Mouse (Mus musculus) kidney, embryonic 16.5 days (tissue): ENCODE data around the gene Cars2. TPM values are rescaled to one million over a fixed set of nuclear protein-coding genes. Genes with fewer than 3 reads are reported as not detected.

Experiments used
- ATAC-seq: fragments of 200-750 bp; cut with Nextera tagmentation; 2 replicates; pipeline ENCODE4 v1.8.0; 2017; ENCODE audit warnings: moderate TSS enrichment; ENCODE audit not compliant: low FRiP score, low TSS enrichment
- H3K27ac ChIP-seq: fragments of 300-500 bp; sonication (generic); 2 replicates; pipeline ENCODE4 v1.5.1; 2014; ENCODE audit warnings: low read length
- H3K27me3 ChIP-seq: fragments of 300-500 bp; sonication (generic); 2 replicates; pipeline ENCODE4 v1.6.1; 2014; ENCODE audit warnings: low read length, control low read depth, mixed read lengths; ENCODE audit not compliant: insufficient read depth
- H3K36me3 ChIP-seq: fragments of 300-500 bp; sonication (generic); 2 replicates; pipeline ENCODE4 v1.6.1; 2014; ENCODE audit warnings: low read length, control low read depth, mixed read lengths; ENCODE audit not compliant: insufficient read depth
- H3K4me1 ChIP-seq: fragments of 300-500 bp; sonication (generic); 2 replicates; pipeline ENCODE4 v1.6.1; 2014; ENCODE audit warnings: low read length, control low read depth, mixed read lengths; ENCODE audit not compliant: insufficient read depth
- H3K4me2 ChIP-seq: fragments of 300-500 bp; sonication (generic); replicated peaks from 2 replicates; pipeline ENCODE4 v1.6.1; 2014; ENCODE audit warnings: low read depth, low read length
- H3K4me3 ChIP-seq: fragments of 300-500 bp; sonication (generic); 2 replicates; pipeline ENCODE4 v1.5.1; 2014; ENCODE audit warnings: mild to moderate bottlenecking, low read length
- H3K9ac ChIP-seq: fragments of 300-500 bp; sonication (generic); replicated peaks from 2 replicates; pipeline ENCODE4 v1.6.1; 2014; ENCODE audit warnings: low read length
- H3K9me3 ChIP-seq: fragments of 300-500 bp; sonication (generic); 2 replicates; pipeline ENCODE4 v1.6.1; 2016; ENCODE audit warnings: low read length, control low read depth
- WGBS: fragments of 180-500 bp; shearing (Covaris S2); extraction: QIAGEN DNeasy Blood & Tissue Kit; methylation state at CpG from one replicate; pipeline ENCODE4 v1.1.7; 2014; 5-methylcytosine and 5-hydroxymethylcytosine counted together
- polyA plus RNA-seq: library from polyadenylated mRNA; unstranded; fragments of >200 nt; fragmentation: Nextera tagmentation; extraction: Ambion mirVana; gene quantifications from 2 replicates; pipeline ENCODE4 v1.2.1, GENCODE M21; 2015

Gene Cars2
- polyA plus RNA-seq, 1 experiment from 2014 or later: 27.0 TPM

DNA sequence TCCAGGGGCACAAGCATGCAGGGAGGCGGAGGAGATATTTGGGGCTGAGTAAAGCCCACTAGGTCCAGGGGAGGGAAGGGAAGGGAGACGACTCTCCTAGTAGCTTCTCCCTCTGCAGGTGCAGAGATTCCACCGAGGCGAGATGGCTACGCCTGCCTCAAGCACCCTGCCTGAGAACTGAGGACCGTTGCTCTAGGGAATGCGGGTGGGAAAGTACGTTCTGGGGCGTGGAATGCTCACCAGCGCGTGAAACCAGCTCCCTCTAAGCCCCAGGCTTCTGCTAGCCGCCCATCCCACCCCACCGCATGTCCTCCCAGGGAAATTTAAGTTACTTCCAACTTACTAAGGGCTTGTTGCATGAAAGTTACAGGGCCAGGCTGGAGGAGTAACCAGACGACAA lies 71.0 kb downstream of the Cars2 start:
- Histone ChIP-seq H3K36me3 (no peaks in the 10 kb centered on the region), H3K27ac (peak overlapping the region; percentile 87), H3K4me1 (peaks cover 47% of the 10 kb centered on the region), H3K4me2 (peak overlapping the region; percentile 97), H3K9me3 (no peaks in the 10 kb centered on the region), H3K27me3 (peaks cover 10% of the 10 kb centered on the region; the same call in 1 of the 2 replicates), H3K9ac (0 out of 2 replicates have a peak overlapping the region, but pooled peaks have one; percentile 28), H3K4me3 (peak overlapping the region; percentile 71)
- WGBS: 8% methylated on average over 14 of the region's 14 CpGs
- 0 out of 2 replicates have a peak, but pooled peaks have one; percentile 17 for ATAC-seq

DNA sequence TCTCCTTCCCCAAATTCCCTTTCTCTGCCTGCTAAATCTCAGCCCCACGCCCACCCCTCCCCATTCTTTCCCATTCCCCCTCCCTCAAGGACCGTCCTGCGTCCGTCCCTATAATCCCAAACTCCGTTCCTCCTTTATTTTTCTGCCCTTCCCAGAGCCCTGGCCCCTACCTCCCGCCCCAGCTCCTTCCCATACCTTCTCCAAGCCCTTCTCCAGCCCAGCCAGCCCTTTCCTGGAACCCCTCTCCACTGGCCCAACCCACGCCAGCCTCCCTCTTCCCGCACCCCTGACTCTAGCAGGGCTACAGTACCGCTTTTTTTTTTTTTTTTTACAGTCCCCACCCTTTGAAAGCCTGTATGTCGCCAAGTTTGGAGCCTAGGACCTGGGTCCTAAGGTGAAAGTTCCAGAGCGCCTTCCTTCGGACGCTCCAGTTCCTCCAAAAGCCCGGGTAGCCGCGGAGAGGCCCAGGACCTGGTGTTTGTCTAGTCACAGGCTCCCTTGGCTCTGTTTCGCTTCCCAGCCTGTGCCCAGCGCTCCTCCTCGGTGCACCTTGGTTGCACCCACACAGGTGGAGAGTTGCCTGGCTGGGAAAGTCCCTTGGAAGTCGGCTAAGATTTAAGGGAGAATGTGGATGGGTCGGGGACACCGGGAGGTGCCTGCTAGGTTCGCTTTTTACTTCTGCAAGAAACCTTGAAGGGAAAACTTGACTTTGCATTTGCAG lies 71.6 kb downstream of the Cars2 start:
- H3K9me3 ChIP-seq: no peaks in the 10 kb centered on the region
- 3% methylated on average over 23 of the region's 23 CpGs for WGBS
- H3K27me3 ChIP-seq: peaks cover 10% of the 10 kb centered on the region; the same call in 1 of the 2 replicates
- peak overlapping the region; percentile 97 for H3K4me2 ChIP-seq
- H3K9ac ChIP-seq: peak overlapping the region; percentile 66
- peak overlapping the region; percentile 87 for H3K27ac ChIP-seq
- peaks cover 54% of the 10 kb centered on the region for H3K4me1 ChIP-seq
- peak; percentile 22 for ATAC-seq
- no peaks in the 10 kb centered on the region for H3K36me3 ChIP-seq
- H3K4me3 ChIP-seq: peak overlapping the region; percentile 71

- H3K36me3 ChIP-seq: no peaks in the 10 kb centered on the region
Measured at GRCm38 (mm10) chr8:11477811-11478761, 72.5 kb downstream of the Cars2 start, which contains the start of gene Rab20. TSS of gene Rab20 (minus strand) at chr8:11478710.

DNA sequence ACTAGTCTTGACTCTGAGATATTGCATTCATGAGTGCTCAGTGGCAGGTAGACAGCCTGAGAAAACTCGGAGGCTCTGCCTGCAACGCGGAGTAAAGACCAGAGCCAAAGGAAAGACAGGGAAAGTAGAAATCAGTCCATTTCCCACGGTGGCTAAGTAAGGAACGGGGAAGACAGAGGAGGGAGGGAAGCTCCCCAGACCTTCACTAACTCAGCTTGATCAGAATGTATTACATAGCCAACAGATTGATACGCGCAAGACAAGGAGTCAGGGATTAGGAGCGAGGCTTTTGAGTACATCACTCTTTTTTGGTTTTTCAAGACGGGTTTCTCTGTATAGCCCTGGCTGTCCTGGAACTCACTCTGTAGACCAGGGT lies 73.4 kb downstream of the Cars2 start:
- H3K27me3 ChIP-seq: peaks cover 10% of the 10 kb centered on the region; the same call in 1 of the 2 replicates
- ATAC-seq: no peak
- no peaks in the 10 kb centered on the region for H3K36me3 ChIP-seq
- peaks cover 63% of the 10 kb centered on the region for H3K4me1 ChIP-seq
- H3K27ac ChIP-seq: peak overlapping the region; percentile 81
- H3K4me2 ChIP-seq: peak overlapping the region; percentile 97
- peak overlapping the region; percentile 76 for H3K9ac ChIP-seq
- 5% methylated on average over 9 of the region's 9 CpGs for WGBS
- H3K9me3 ChIP-seq: no peaks in the 10 kb centered on the region
- peak overlapping the region; percentile 71 for H3K4me3 ChIP-seq

More at GRCm38 (mm10) chr8:11477811-11478761, 72.5 kb downstream of the Cars2 start, which contains the start of gene Rab20:
- WGBS: under 1% methylated on average over 66 of the region's 69 CpGs
- peak within 1 kb of the TSS; percentile 71 for H3K4me3 ChIP-seq
- peak within 1 kb of the TSS; percentile 76 for H3K9ac ChIP-seq
- peak within 1 kb of the TSS; percentile 97 for H3K4me2 ChIP-seq
- H3K27me3 ChIP-seq: peaks cover 10% of the 10 kb centered on the region; the same call in 1 of the 2 replicates
- peak within 1 kb of the TSS; percentile 87 for H3K27ac ChIP-seq
- H3K9me3 ChIP-seq: no peaks in the 10 kb centered on the region
- H3K4me1 ChIP-seq: peaks cover 62% of the 10 kb centered on the region
- ATAC-seq: peak; percentile 65

- Histone ChIP-seq H3K9ac (peak overlapping the region; percentile 76), H3K4me2 (peak overlapping the region; percentile 97), H3K27me3 (peaks cover 10% of the 10 kb centered on the region; the same call in 1 of the 2 replicates), H3K4me3 (peak overlapping the region; percentile 71), H3K27ac (peak overlapping the region; percentile 81), H3K36me3 (no peaks in the 10 kb centered on the region), H3K4me1 (peaks cover 57% of the 10 kb centered on the region), H3K9me3 (no peaks in the 10 kb centered on the region)
- WGBS: 9% methylated on average over 24 of the region's 24 CpGs
- peak; percentile 10; the same call in 1 of the 2 replicates for ATAC-seq
Measured at GRCm38 (mm10) chr8:11476338-11477177, 74.0 kb downstream of the Cars2 start.

- Histone ChIP-seq H3K4me1 (peaks cover 55% of the 10 kb centered on the region), H3K9me3 (no peaks in the 10 kb centered on the region), H3K4me3 (peak overlapping the region; percentile 71), H3K9ac (no peak overlapping the region), H3K27me3 (peaks cover 10% of the 10 kb centered on the region; the same call in 1 of the 2 replicates), H3K36me3 (no peaks in the 10 kb centered on the region), H3K4me2 (peak overlapping the region; percentile 97), H3K27ac (0 out of 2 replicates have a peak overlapping the region, but pooled peaks have one; percentile 26)
- WGBS: 10% methylated on average over 2 of the region's 2 CpGs
- ATAC-seq: no peak
Measured at GRCm38 (mm10) chr8:11475876-11476275, 74.7 kb downstream of the Cars2 start.

DNA sequence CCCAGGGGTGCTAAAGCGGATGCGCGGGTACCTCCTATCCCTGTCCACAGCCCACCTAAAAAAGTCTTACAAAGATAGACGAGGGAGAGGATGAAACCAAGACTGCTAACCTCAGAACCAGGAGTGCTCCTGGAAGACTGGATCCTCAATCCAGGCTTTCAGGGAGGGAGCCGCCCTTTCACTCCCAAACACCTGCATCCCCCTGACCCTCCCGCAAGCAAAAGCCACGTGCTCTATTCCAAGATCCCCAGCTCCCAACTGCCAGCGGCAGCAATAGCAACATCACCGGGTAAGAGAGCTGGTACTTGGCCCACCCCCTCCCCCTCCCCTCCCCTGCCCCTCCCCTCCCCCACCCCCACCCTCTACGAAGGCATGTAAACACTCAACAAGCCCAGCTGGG lies 75.2 kb downstream of the Cars2 start:
- 17% methylated on average over 9 of the region's 10 CpGs for WGBS
- no peak for ATAC-seq
- H3K27ac ChIP-seq: no peak overlapping the region
- H3K4me1 ChIP-seq: peaks cover 53% of the 10 kb centered on the region
- peak overlapping the region; percentile 13; the same call in 1 of the 2 replicates for H3K4me3 ChIP-seq
- peaks cover 10% of the 10 kb centered on the region; the same call in 1 of the 2 replicates for H3K27me3 ChIP-seq
- H3K4me2 ChIP-seq: peak overlapping the region; percentile 97
- H3K36me3 ChIP-seq: no peaks in the 10 kb centered on the region
- H3K9me3 ChIP-seq: no peaks in the 10 kb centered on the region
- peak overlapping the region; percentile 30; the same call in 1 of the 2 replicates for H3K9ac ChIP-seq

- H3K4me3 ChIP-seq: no peak overlapping the region
- peak overlapping the region; percentile 96 for H3K27ac ChIP-seq
- peak; percentile 71 for ATAC-seq
- peaks cover 50% of the 10 kb centered on the region for H3K4me1 ChIP-seq
- H3K4me2 ChIP-seq: no peak overlapping the region
- no peaks in the 10 kb centered on the region for H3K36me3 ChIP-seq
- H3K9me3 ChIP-seq: no peaks in the 10 kb centered on the region
- WGBS: 14% methylated on average over 4 of the region's 4 CpGs
- no peaks in the 10 kb centered on the region for H3K27me3 ChIP-seq
- H3K9ac ChIP-seq: no peak overlapping the region; the same call in 1 of the 2 replicates
Measured at GRCm38 (mm10) chr8:11473072-11473471, 77.5 kb downstream of the Cars2 start.
